Mouse (Mus musculus) intestine, postnatal 0 days (tissue): ENCODE results near the gene Ppp2r5d. TPM values are rescaled to one million over a fixed set of nuclear protein-coding genes. Genes with fewer than 3 reads are reported as not detected.

ENCODE experiments used
- ATAC-seq: fragments of 200-750 bp; cut with Nextera tagmentation; 2 replicates; pipeline ENCODE4 v1.8.0; 2017; ENCODE audit warnings: mild to moderate bottlenecking, moderate TSS enrichment, moderate library complexity
- H3K27ac ChIP-seq: fragments of 300-500 bp; sonication (generic); 2 replicates; pipeline ENCODE4 v1.5.1; 2014; ENCODE audit warnings: mild to moderate bottlenecking, low read depth, low read length, moderate library complexity
- H3K27me3 ChIP-seq: fragments of 300-500 bp; sonication (generic); replicated peaks from 2 replicates; pipeline ENCODE4 v1.6.1; 2014; ENCODE audit warnings: low read length, mixed read lengths; ENCODE audit not compliant: control insufficient read depth, insufficient read depth
- H3K36me3 ChIP-seq: fragments of 300-500 bp; sonication (generic); 2 replicates; pipeline ENCODE4 v1.6.1; 2014; ENCODE audit warnings: mild to moderate bottlenecking, moderate library complexity; ENCODE audit not compliant: control insufficient read depth, insufficient read depth
- H3K4me1 ChIP-seq: fragments of 300-500 bp; sonication (generic); replicated peaks from 2 replicates; pipeline ENCODE4 v1.6.1; 2014; ENCODE audit warnings: antibody characterized with exemption, low read length, mixed read lengths; ENCODE audit not compliant: control insufficient read depth, insufficient read depth
- H3K4me2 ChIP-seq: fragments of 300-500 bp; sonication (generic); replicated peaks from 2 replicates; pipeline ENCODE4 v1.6.1; 2014; ENCODE audit warnings: low read depth, mild to moderate bottlenecking, moderate library complexity
- H3K4me3 ChIP-seq: fragments of 300-500 bp; sonication (generic); 2 replicates; pipeline ENCODE4 v1.5.1; 2014; ENCODE audit warnings: low read depth, low read length
- H3K9ac ChIP-seq: fragments of 300-500 bp; sonication (generic); 2 replicates; pipeline ENCODE4 v1.6.1; 2014; ENCODE audit warnings: mild to moderate bottlenecking, low read depth, low read length
- H3K9me3 ChIP-seq: fragments of 300-500 bp; sonication (generic); 2 replicates; pipeline ENCODE4 v1.6.1; 2016; ENCODE audit warnings: mixed run types; ENCODE audit not compliant: control insufficient read depth
- CTCF ChIP-seq: sonication (generic); IDR thresholded peaks from 2 replicates; pipeline ENCODE4 v1.5.1; 2016; ENCODE audit warnings: low read depth, mild to moderate bottlenecking, control low read depth, antibody characterized with exemption, moderate library complexity
- WGBS: fragments of 180-500 bp; shearing (Covaris S2); extraction: QIAGEN DNeasy Blood & Tissue Kit; methylation state at CpG from one replicate; pipeline ENCODE4 v1.1.7; 2014; 5-methylcytosine and 5-hydroxymethylcytosine counted together
- polyA plus RNA-seq: library from polyadenylated mRNA; unstranded; fragments of >200 nt; fragmentation: Nextera tagmentation; extraction: Ambion mirVana; gene quantifications from 2 replicates; pipeline ENCODE4 v1.2.1, GENCODE M21; 2015

The Ppp2r5d gene
- polyA plus RNA-seq, 1 experiment from 2014 or later, result 25.9 TPM

DNA sequence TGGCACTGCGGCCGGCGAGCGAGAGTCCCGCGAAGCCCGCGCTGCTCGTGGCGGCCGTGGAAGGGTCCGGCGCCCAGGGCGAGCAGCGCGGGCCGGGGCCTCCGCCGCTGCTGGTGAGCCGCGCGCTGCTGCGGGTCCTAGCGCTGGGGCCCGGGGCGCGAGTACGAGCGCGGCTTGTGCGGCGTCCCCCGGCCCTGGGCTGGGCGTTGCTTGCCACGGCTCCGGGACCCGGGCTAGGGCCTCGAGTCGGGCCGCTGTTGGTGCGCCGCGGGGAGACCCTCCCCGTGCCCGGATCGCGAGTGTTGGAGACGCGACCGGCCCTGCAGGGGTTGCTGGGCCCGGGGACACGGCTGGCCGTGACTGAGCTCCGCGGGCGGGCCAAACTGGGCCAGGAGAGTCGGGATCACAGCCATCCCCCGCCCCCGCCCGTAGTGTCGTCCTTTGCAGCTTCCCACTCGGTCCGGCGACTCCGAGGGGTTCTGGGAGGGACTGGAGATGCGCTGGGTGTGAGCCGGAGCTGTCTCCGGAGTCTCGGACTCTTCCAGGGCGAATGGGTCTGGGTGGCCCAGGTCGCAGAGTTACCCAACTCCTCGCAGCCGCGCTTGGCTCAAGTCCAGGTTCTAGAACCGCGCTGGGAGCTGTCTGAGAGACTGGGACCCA, 6.8 kb upstream of the Ppp2r5d start:
- no peaks in the 10 kb centered on the region for H3K27me3 ChIP-seq
- WGBS, result under 1% methylated on average over 64 of the region's 76 CpGs
- peak overlapping the region; percentile 94 for H3K9ac ChIP-seq
- peaks cover 5% of the 10 kb centered on the region; the same call in 1 of the 2 replicates for H3K4me1 ChIP-seq
- no peak for TF ChIP-seq CTCF
- peak; percentile 58 for ATAC-seq
- peak overlapping the region; percentile 95 for H3K4me2 ChIP-seq
- H3K4me3 ChIP-seq, result peak overlapping the region; percentile 79
- 0 out of 2 replicates have a peak, but pooled peaks cover 16% of the 10 kb centered on the region for H3K36me3 ChIP-seq
- peak overlapping the region; percentile 65 for H3K27ac ChIP-seq
- no peaks in the 10 kb centered on the region for H3K9me3 ChIP-seq

- 6% methylated on average over 36 of the region's 36 CpGs for WGBS
Measured at GRCm38 (mm10) chr17:46710959-46711597, 6.2 kb upstream of the Ppp2r5d start, which contains the start of gene Pex6. Pex6 (plus strand) TSS chr17:46711463.

DNA sequence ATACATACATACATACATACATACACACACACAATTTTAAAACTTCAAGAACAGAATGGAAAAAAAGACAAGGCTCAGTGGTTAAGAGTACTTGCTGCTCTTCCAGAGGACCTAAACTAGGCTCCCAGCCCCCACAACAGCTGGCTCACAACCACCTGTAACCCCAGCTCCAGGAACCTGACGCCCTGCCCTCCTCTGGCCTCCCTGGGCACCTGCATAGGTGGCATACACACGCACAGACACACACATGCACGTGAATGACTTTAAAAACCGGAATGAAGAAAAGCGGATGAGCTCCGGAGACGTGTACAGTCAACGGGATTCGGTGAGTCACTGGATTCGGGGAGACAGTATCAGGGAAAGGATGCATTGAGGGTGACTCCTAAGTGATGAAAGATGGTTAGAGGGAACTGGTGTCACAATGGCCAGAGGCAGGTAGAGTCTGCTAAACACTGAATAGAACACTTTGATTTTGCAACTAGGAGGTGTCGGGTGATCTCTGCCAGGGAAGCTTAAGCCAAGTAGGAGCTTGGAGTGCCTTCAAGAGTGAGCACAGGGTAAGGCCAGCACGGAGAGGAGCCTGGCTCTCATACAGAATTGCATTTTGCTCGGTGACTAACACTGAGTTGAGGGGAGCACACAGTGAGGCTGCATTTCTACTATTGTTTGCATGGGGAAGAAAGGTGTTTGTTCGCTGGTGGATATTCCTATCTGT, 1.6 kb upstream of the Ppp2r5d start:
- TF ChIP-seq CTCF, result no peak
- H3K36me3 ChIP-seq, result no peaks in the 10 kb centered on the region
- no peak overlapping the region for H3K27ac ChIP-seq
- no peaks in the 10 kb centered on the region for H3K9me3 ChIP-seq
- WGBS, result 95% methylated on average over 14 of the region's 14 CpGs
- H3K27me3 ChIP-seq, result no peaks in the 10 kb centered on the region
- H3K4me3 ChIP-seq, result no peak overlapping the region
- no peak overlapping the region for H3K9ac ChIP-seq
- no peak overlapping the region for H3K4me2 ChIP-seq
- H3K4me1 ChIP-seq, result 0 out of 2 replicates have a peak, but pooled peaks cover 10% of the 10 kb centered on the region
- ATAC-seq, result no peak

More at GRCm38 (mm10) chr17:46710959-46711597, 6.2 kb upstream of the Ppp2r5d start, which contains the start of gene Pex6:
- peak; percentile 85 for ATAC-seq
- H3K27me3 ChIP-seq, result no peaks in the 10 kb centered on the region
- H3K36me3 ChIP-seq, result 0 out of 2 replicates have a peak, but pooled peaks cover 16% of the 10 kb centered on the region
- peaks cover 5% of the 10 kb centered on the region; the same call in 1 of the 2 replicates for H3K4me1 ChIP-seq
- peak within 1 kb of the TSS; percentile 95 for H3K4me2 ChIP-seq
- H3K9me3 ChIP-seq, result no peaks in the 10 kb centered on the region
- H3K9ac ChIP-seq, result peak within 1 kb of the TSS; percentile 94
- no peak for TF ChIP-seq CTCF
- H3K27ac ChIP-seq, result peak within 1 kb of the TSS; percentile 65
- peak within 1 kb of the TSS; percentile 79 for H3K4me3 ChIP-seq

GRCm38 (mm10) chr17:46703971-46704886, 682 bp downstream of the Ppp2r5d start:
- H3K27me3 ChIP-seq, result no peaks in the 10 kb centered on the region
- ATAC-seq, result peak; percentile 69
- H3K27ac ChIP-seq, result peak overlapping the region; percentile 66
- H3K9me3 ChIP-seq, result no peaks in the 10 kb centered on the region
- peaks cover 10% of the 10 kb centered on the region; the same call in 1 of the 2 replicates for H3K4me1 ChIP-seq
- 3% methylated on average over 37 of the region's 41 CpGs for WGBS
- H3K9ac ChIP-seq, result peak overlapping the region; percentile 71
- TF ChIP-seq CTCF, result no peak
- H3K36me3 ChIP-seq, result no peaks in the 10 kb centered on the region
- H3K4me3 ChIP-seq, result peak overlapping the region; percentile 72
- H3K4me2 ChIP-seq, result peak overlapping the region; percentile 85

DNA sequence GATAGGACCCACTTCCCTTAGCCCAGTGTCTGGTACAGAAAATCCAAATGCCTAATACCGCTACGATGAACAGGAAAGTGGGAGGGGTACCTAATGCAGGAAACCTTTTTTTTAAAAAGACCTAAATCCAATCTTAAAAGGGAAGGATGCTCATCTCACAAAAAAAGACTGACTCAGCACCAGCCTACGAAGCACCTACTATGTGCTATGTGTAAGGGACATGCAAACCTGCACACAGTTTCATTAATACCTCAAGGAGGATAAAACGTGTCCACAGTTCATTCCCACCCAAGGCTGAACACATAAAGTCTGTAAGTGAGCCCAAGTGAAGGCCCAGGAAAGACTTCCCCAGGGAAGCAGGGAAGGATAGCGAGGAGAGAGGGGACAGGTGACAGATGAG, 2.4 kb downstream of the Ppp2r5d start:
- WGBS, result 74% methylated on average over 5 of the region's 5 CpGs
- no peak overlapping the region for H3K4me2 ChIP-seq
- no peak overlapping the region for H3K27ac ChIP-seq
- no peak for TF ChIP-seq CTCF
- H3K36me3 ChIP-seq, result peaks cover 11% of the 10 kb centered on the region; the same call in 1 of the 2 replicates
- no peaks in the 10 kb centered on the region for H3K9me3 ChIP-seq
- no peaks in the 10 kb centered on the region for H3K27me3 ChIP-seq
- no peak for ATAC-seq
- no peak overlapping the region for H3K4me3 ChIP-seq
- no peak overlapping the region for H3K9ac ChIP-seq
- peaks cover 10% of the 10 kb centered on the region; the same call in 1 of the 2 replicates for H3K4me1 ChIP-seq
